Mouse (Mus musculus) embryo, embryonic 11.5 days (tissue): ENCODE data around the gene Olfr1466.

Experiments used
- DNase-seq: peaks from one replicate; pipeline ENCODE4 v3.0.0-alpha.2; 2012; ENCODE audit warnings: low read depth, low spot score

Gene Olfr1466

GRCm38 (mm10) chr19:13338562-13338961, at the start of gene Olfr1466:
Olfr1466 (plus strand) TSS chr19:13338862.
- no peak for DNase-seq

GRCm38 (mm10) chr19:13315441-13315840, 23.2 kb upstream of the Olfr1466 start, which contains the start of gene Olfr1465:
Olfr1465 (minus strand) TSS chr19:13315541.
- no peak for DNase-seq

- DNase-seq = no peak
Observed at GRCm38 (mm10) chr19:13361936-13362335, 23.3 kb downstream of the Olfr1466 start, which contains the start of gene Olfr1467. Olfr1467 (plus strand) TSS chr19:13362236.
